Mouse (Mus musculus) midbrain, embryonic 10.5 days (tissue): ENCODE measurements at regions not wholly inside any gene's neighbourhood (a gene's known extent, or its start where the extent isn't known, plus 50 kb on each side); places are given as distances from the start of the nearest gene placed in this dataset.

ENCODE experiments used
- DNase-seq: peaks from one replicate; pipeline ENCODE4 v3.0.0-alpha.2; 2017; ENCODE audit warnings: low spot score
- H3K27ac ChIP-seq: fragments of 300-500 bp; sonication (generic); replicated peaks from 2 replicates; pipeline ENCODE4 v1.5.1; 2016; ENCODE audit warnings: mild to moderate bottlenecking
- H3K27me3 ChIP-seq: fragments of 300-500 bp; sonication (generic); 2 replicates; pipeline ENCODE4 v1.6.1; 2016; ENCODE audit warnings: low read depth, mild to moderate bottlenecking; ENCODE audit not compliant: poor library complexity, severe bottlenecking
- H3K36me3 ChIP-seq: fragments of 300-500 bp; sonication (generic); 2 replicates; pipeline ENCODE4 v1.6.1; 2016; ENCODE audit warnings: mild to moderate bottlenecking, moderate library complexity
- H3K4me1 ChIP-seq: fragments of 300-500 bp; sonication (generic); 2 replicates; pipeline ENCODE4 v1.6.1; 2016
- H3K4me3 ChIP-seq: fragments of 300-500 bp; sonication (generic); 2 replicates; pipeline ENCODE4 v1.5.1; 2016; ENCODE audit warnings: mild to moderate bottlenecking, moderate library complexity
- H3K9me3 ChIP-seq: fragments of 300-500 bp; sonication (generic); replicated peaks from 2 replicates; pipeline ENCODE4 v1.6.1; 2016; ENCODE audit warnings: mild to moderate bottlenecking
- WGBS: fragments of 180-500 bp; shearing (Covaris S2); methylation state at CpG from one replicate; pipeline ENCODE4 v1.1.7; 2016; 5-methylcytosine and 5-hydroxymethylcytosine counted together

DNA sequence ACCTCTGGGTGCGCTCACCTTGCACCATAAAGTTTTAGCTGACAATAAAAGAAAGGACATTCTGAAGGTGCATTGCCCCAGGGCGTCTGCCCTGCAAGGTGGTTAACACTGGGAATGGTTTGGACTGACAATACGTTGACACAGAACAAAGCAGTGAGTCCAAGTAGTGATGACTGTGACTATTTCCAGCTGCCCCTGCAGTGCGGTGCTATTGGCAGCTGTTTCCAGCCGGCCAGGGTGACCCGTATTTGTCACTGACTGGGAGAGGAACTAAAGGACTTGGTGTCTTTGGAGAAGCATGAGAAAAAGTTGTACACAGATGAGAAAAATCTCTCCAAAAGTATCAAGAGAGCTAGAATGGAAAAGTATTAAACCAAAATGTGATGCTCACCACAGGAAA lies 52.0 kb upstream of the Vtcn1 start:
- Histone ChIP-seq H3K36me3 (no peaks in the 10 kb centered on the region), H3K27me3 (no peaks in the 10 kb centered on the region), H3K27ac (no peak overlapping the region), H3K4me3 (no peak overlapping the region), H3K9me3 (no peaks in the 10 kb centered on the region), H3K4me1 (peaks cover 18% of the 10 kb centered on the region)
- WGBS, result 79% methylated on average over 6 of the region's 6 CpGs
- DNase-seq, result no peak

- DNase-seq, result no peak
- Histone ChIP-seq H3K27me3 (no peaks in the 10 kb centered on the region), H3K9me3 (no peaks in the 10 kb centered on the region), H3K36me3 (no peaks in the 10 kb centered on the region), H3K27ac (no peak overlapping the region), H3K4me3 (no peak overlapping the region), H3K4me1 (peaks cover 23% of the 10 kb centered on the region)
- 91% methylated on average over 4 of the region's 4 CpGs for WGBS
These were observed 53.9 kb upstream of the Vtcn1 start for GRCm38 (mm10) chr3:100771363-100771762.

DNA sequence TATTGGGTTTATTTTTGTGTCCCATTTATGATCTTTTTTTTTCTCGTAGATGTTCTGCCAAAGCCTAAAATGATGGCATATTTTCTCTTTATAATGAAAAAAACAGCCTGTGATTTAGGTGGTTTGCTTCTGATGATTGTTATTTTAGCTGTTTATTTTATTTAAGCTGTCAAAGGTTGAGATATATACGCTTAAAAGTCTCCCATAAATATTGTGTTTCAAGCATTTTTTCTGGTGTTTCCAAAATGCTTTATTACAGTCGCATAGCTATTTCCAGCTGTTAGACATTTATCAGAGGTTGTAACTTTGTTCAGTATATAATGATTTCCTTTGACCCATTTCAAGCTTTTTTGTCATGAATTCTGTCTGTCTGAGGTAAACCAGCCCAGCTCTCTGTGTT lies 54.4 kb upstream of the Vtcn1 start:
- Histone ChIP-seq H3K4me3 (no peak overlapping the region), H3K27me3 (no peaks in the 10 kb centered on the region), H3K4me1 (peaks cover 23% of the 10 kb centered on the region), H3K9me3 (no peaks in the 10 kb centered on the region), H3K27ac (no peak overlapping the region), H3K36me3 (no peaks in the 10 kb centered on the region)
- no peak for DNase-seq
- 92% methylated on average over 3 of the region's 3 CpGs for WGBS

DNA sequence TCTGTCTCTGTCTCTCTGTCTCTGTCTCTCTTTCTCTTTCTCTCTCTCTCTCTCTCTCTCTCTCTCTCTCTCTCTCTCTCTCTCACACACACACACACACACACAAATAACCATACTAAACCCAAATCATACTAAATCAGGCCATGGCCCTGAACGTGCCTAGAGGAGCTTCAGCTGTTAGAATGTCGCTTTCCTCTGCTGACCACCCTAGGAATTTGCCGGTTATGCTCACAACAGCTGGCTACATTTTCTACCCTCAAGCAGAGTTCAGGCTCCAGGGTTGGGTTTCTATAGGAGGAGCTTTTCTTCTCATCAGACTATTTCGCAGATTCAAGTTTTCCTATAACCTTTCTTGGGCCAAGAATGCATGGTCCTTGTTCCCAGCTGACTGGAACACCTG lies 56.1 kb upstream of the Vtcn1 start:
- peaks cover 23% of the 10 kb centered on the region for H3K4me1 ChIP-seq
- peak overlapping the region; percentile 74; the same call in 1 of the 2 replicates for H3K27ac ChIP-seq
- WGBS, result 90% methylated on average over 4 of the region's 4 CpGs
- H3K4me3 ChIP-seq, result no peak overlapping the region
- DNase-seq, result no peak
- H3K36me3 ChIP-seq, result no peaks in the 10 kb centered on the region
- H3K9me3 ChIP-seq, result no peaks in the 10 kb centered on the region
- H3K27me3 ChIP-seq, result no peaks in the 10 kb centered on the region

GRCm38 (mm10) chr3:100768170-100768624 lies 57.1 kb upstream of the Vtcn1 start:
- 29% methylated on average over 15 of the region's 15 CpGs for WGBS
- DNase-seq, result peak; percentile 68
- Histone ChIP-seq H3K4me3 (peak overlapping the region; percentile 9), H3K27me3 (no peaks in the 10 kb centered on the region), H3K4me1 (peaks cover 23% of the 10 kb centered on the region), H3K9me3 (no peaks in the 10 kb centered on the region), H3K27ac (peak overlapping the region; percentile 74), H3K36me3 (no peaks in the 10 kb centered on the region)

DNA sequence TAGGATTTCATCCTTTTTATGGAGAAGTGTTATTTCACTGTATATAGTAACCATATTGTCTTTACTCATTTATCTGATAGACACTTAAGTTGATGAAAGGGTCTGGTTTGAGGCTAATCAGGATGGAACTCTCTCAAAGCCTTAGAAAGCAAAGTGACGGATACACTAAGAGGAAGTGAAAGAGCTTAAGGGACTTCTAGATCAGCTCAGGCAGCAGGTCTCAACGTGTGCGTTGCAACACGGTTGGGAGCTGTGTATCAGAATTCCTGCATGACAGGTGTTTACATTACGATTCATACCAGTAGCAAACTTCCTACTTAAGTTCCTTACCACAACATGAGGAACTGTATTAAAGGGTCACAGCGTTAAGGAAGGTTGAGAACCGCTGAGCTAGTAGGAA lies 59.9 kb upstream of the Vtcn1 start:
- Histone ChIP-seq H3K27ac (no peak overlapping the region), H3K9me3 (no peaks in the 10 kb centered on the region), H3K4me3 (no peak overlapping the region), H3K36me3 (no peaks in the 10 kb centered on the region), H3K4me1 (peaks cover 23% of the 10 kb centered on the region), H3K27me3 (no peaks in the 10 kb centered on the region)
- 89% methylated on average over 7 of the region's 7 CpGs for WGBS
- DNase-seq, result no peak

- Histone ChIP-seq H3K9me3 (no peaks in the 10 kb centered on the region), H3K27ac (no peak overlapping the region)
- DNase-seq, result no peak
These were observed 62.4 kb upstream of the Vtcn1 start for GRCm38 (mm10) chr3:100762895-100763294.

GRCm38 (mm10) chr3:100759091-100759941 lies 65.9 kb upstream of the Vtcn1 start:
- 73% methylated on average over 3 of the region's 3 CpGs for WGBS
- no peaks in the 10 kb centered on the region for H3K36me3 ChIP-seq
- H3K27ac ChIP-seq, result no peak overlapping the region
- no peak for DNase-seq
- H3K9me3 ChIP-seq, result no peaks in the 10 kb centered on the region
- no peaks in the 10 kb centered on the region for H3K27me3 ChIP-seq
- H3K4me3 ChIP-seq, result no peak overlapping the region
- H3K4me1 ChIP-seq, result peaks cover 6% of the 10 kb centered on the region

More at GRCm38 (mm10) chr3:100762895-100763294, 62.4 kb upstream of the Vtcn1 start:
- Histone ChIP-seq H3K27me3 (no peaks in the 10 kb centered on the region), H3K36me3 (no peaks in the 10 kb centered on the region), H3K4me1 (peaks cover 18% of the 10 kb centered on the region), H3K4me3 (no peak overlapping the region)

GRCm38 (mm10) chr3:100754677-100755076 lies 69.4 kb upstream of the Man1a2 start:
- Histone ChIP-seq H3K4me3 (no peak overlapping the region), H3K9me3 (no peaks in the 10 kb centered on the region), H3K36me3 (no peaks in the 10 kb centered on the region), H3K27ac (no peak overlapping the region), H3K4me1 (peaks cover 4% of the 10 kb centered on the region), H3K27me3 (no peaks in the 10 kb centered on the region)
- WGBS, result 84% methylated on average over 1 of the region's 1 CpGs
- no peak for DNase-seq

GRCm38 (mm10) chr3:100751211-100751610 lies 65.9 kb upstream of the Man1a2 start:
- Histone ChIP-seq H3K4me3 (no peak overlapping the region), H3K27ac (no peak overlapping the region), H3K4me1 (no peaks in the 10 kb centered on the region; the same call in 1 of the 2 replicates), H3K9me3 (no peaks in the 10 kb centered on the region), H3K36me3 (no peaks in the 10 kb centered on the region), H3K27me3 (no peaks in the 10 kb centered on the region)
- DNase-seq, result no peak
- 78% methylated on average over 1 of the region's 1 CpGs for WGBS

- Histone ChIP-seq H3K4me3 (no peak overlapping the region), H3K27me3 (no peaks in the 10 kb centered on the region), H3K9me3 (no peaks in the 10 kb centered on the region), H3K27ac (no peak overlapping the region), H3K36me3 (no peaks in the 10 kb centered on the region), H3K4me1 (no peaks in the 10 kb centered on the region; the same call in 1 of the 2 replicates)
- DNase-seq, result no peak
- 91% methylated on average over 6 of the region's 6 CpGs for whole genome bisulfite sequencing
These were observed 63.4 kb upstream of the Man1a2 start for GRCm38 (mm10) chr3:100748727-100749126.

DNA sequence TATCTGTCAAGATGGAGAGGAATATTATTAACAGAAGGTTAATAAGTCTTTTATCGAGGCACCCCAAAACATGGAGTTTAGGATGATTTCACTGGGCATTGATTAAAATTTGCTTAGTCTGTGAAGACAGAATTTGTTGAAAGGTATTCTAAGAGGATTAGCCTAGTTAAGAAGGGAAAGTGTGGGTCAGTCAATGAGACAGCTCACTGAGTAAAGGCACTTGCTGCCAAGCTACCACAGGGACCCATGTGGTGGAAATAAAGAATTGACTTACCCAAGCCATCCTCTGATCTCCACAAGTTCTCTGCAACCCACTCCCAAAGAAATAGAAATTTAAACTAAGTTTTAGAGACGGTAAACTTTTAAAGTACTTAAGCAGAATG lies 63.0 kb upstream of the Man1a2 start:
- no peak overlapping the region for H3K4me3 ChIP-seq
- H3K27me3 ChIP-seq, result no peaks in the 10 kb centered on the region
- H3K4me1 ChIP-seq, result no peaks in the 10 kb centered on the region; the same call in 1 of the 2 replicates
- WGBS, result 80% methylated on average over 2 of the region's 2 CpGs
- H3K36me3 ChIP-seq, result no peaks in the 10 kb centered on the region
- no peak for DNase-seq
- H3K27ac ChIP-seq, result no peak overlapping the region
- H3K9me3 ChIP-seq, result no peaks in the 10 kb centered on the region

- DNase-seq, result no peak
- Histone ChIP-seq H3K9me3 (no peaks in the 10 kb centered on the region), H3K27me3 (no peaks in the 10 kb centered on the region), H3K4me3 (no peak overlapping the region), H3K27ac (no peak overlapping the region), H3K4me1 (no peaks in the 10 kb centered on the region; the same call in 1 of the 2 replicates), H3K36me3 (no peaks in the 10 kb centered on the region)
- 63% methylated on average over 15 of the region's 15 CpGs for WGBS
These were observed 62.4 kb upstream of the Man1a2 start for GRCm38 (mm10) chr3:100747421-100748308.
